Mouse (Mus musculus) limb, embryonic 11.5 days (tissue): Measurements from ENCODE around the gene March9. TPM values are rescaled to one million over a fixed set of nuclear protein-coding genes. Genes with fewer than 3 reads are reported as not detected.

Source experiments
- ATAC-seq: fragments of 200-750 bp; cut with Nextera tagmentation; 2 replicates; pipeline ENCODE4 v1.8.0; 2017; ENCODE audit warnings: low read depth; ENCODE audit not compliant: insufficient number of reproducible peaks, low FRiP score, low TSS enrichment
- DNase-seq: peaks from one replicate; pipeline ENCODE4 v3.0.0-alpha.2; 2015; ENCODE audit warnings: low spot score
- H3K27ac ChIP-seq: fragments of 300-500 bp; sonication (generic); replicated peaks from 2 replicates; pipeline ENCODE4 v1.5.1; 2014; ENCODE audit warnings: low read depth, mild to moderate bottlenecking, low read length
- H3K27me3 ChIP-seq: fragments of 300-500 bp; sonication (generic); 2 replicates; pipeline ENCODE4 v1.6.1; 2014; ENCODE audit warnings: mild to moderate bottlenecking, low read length, mixed read lengths; ENCODE audit not compliant: control insufficient read depth, insufficient read depth
- H3K36me3 ChIP-seq: fragments of 300-500 bp; sonication (generic); 2 replicates; pipeline ENCODE4 v1.6.1; 2014; ENCODE audit warnings: mild to moderate bottlenecking, low read length, moderate library complexity, mixed read lengths; ENCODE audit not compliant: control insufficient read depth, insufficient read depth
- H3K4me1 ChIP-seq: fragments of 300-500 bp; sonication (generic); 2 replicates; pipeline ENCODE4 v1.6.1; 2014; ENCODE audit warnings: low read length, mixed read lengths; ENCODE audit not compliant: control insufficient read depth, insufficient read depth
- H3K4me2 ChIP-seq: fragments of 300-500 bp; sonication (generic); 2 replicates; pipeline ENCODE4 v1.6.1; 2014; ENCODE audit warnings: low read depth, mild to moderate bottlenecking, moderate library complexity; ENCODE audit not compliant: severe bottlenecking
- H3K4me3 ChIP-seq: fragments of 300-500 bp; sonication (generic); 2 replicates; pipeline ENCODE4 v1.5.1; 2014; ENCODE audit warnings: low read depth, low read length
- H3K9ac ChIP-seq: fragments of 300-500 bp; sonication (generic); 2 replicates; pipeline ENCODE4 v1.6.1; 2014; ENCODE audit warnings: mild to moderate bottlenecking, low read length
- H3K9me3 ChIP-seq: fragments of 300-500 bp; sonication (generic); 2 replicates; pipeline ENCODE4 v1.6.1; 2016; ENCODE audit warnings: low read length; ENCODE audit not compliant: control insufficient read depth
- WGBS: fragments of 180-500 bp; shearing (Covaris S2); extraction: QIAGEN DNeasy Blood & Tissue Kit; methylation state at CpG from one replicate; pipeline ENCODE4 v1.1.7; 2014; 5-methylcytosine and 5-hydroxymethylcytosine counted together
- polyA plus RNA-seq: library from polyadenylated mRNA; unstranded; fragments of >200 nt; fragmentation: Nextera tagmentation; extraction: Ambion mirVana; gene quantifications from 2 replicates; pipeline ENCODE4 v1.2.1, GENCODE M21; 2014

The March9 gene
- 1.2 and 1.6 TPM in 2 replicates for polyA plus RNA-seq

GRCm38 (mm10) chr10:127059968-127060916, at the start of gene March9:
TSS of gene March9 (minus strand) at chr10:127060184.
- under 1% methylated on average over 55 of the region's 72 CpGs for WGBS
- H3K4me2 ChIP-seq = peak within 1 kb of the TSS; percentile 96
- peak within 1 kb of the TSS; percentile 70 for H3K9ac ChIP-seq
- 0 out of 2 replicates have a peak, but pooled peaks have one; percentile 23 for ATAC-seq
- peaks cover 17% of the 10 kb centered on the region for H3K4me1 ChIP-seq
- peaks cover 21% of the 10 kb centered on the region for H3K27me3 ChIP-seq
- no peaks in the 10 kb centered on the region for H3K9me3 ChIP-seq
- peaks cover 6% of the 10 kb centered on the region for H3K36me3 ChIP-seq
- peak; percentile 76 for DNase-seq
- H3K27ac ChIP-seq = no peak within 1 kb of the TSS
- H3K4me3 ChIP-seq = peak within 1 kb of the TSS; percentile 77

GRCm38 (mm10) chr10:127108262-127108583, 48.2 kb upstream of the March9 start:
- H3K36me3 ChIP-seq = no peaks in the 10 kb centered on the region
- 76% methylated on average over 3 of the region's 3 CpGs for WGBS
- no peak overlapping the region for H3K27ac ChIP-seq
- H3K27me3 ChIP-seq = no peaks in the 10 kb centered on the region
- H3K9me3 ChIP-seq = no peaks in the 10 kb centered on the region
- H3K4me1 ChIP-seq = no peaks in the 10 kb centered on the region
- DNase-seq (no peak), ATAC-seq (no peak)
- H3K4me3 ChIP-seq = no peak overlapping the region
- no peak overlapping the region for H3K9ac ChIP-seq
- no peak overlapping the region for H3K4me2 ChIP-seq

GRCm38 (mm10) chr10:127107563-127108261, 47.7 kb upstream of the March9 start:
- Histone ChIP-seq H3K9ac (no peak overlapping the region), H3K4me2 (no peak overlapping the region)
- WGBS = 84% methylated on average over 16 of the region's 16 CpGs

GRCm38 (mm10) chr10:127103631-127104030, 43.6 kb upstream of the March9 start:
- H3K4me1 ChIP-seq = no peaks in the 10 kb centered on the region
- no peak overlapping the region for H3K4me3 ChIP-seq
- no peak for ATAC-seq
- no peaks in the 10 kb centered on the region for H3K36me3 ChIP-seq
- H3K9me3 ChIP-seq = no peaks in the 10 kb centered on the region
- no peak overlapping the region for H3K9ac ChIP-seq
- no peak overlapping the region for H3K4me2 ChIP-seq
- H3K27ac ChIP-seq = no peak overlapping the region
- WGBS = 83% methylated on average over 7 of the region's 7 CpGs
- H3K27me3 ChIP-seq = no peaks in the 10 kb centered on the region
- DNase-seq = no peak

More at GRCm38 (mm10) chr10:127107563-127108261, 47.7 kb upstream of the March9 start:
- H3K27me3 ChIP-seq = no peaks in the 10 kb centered on the region
- DNase-seq = no peak
- no peaks in the 10 kb centered on the region for H3K9me3 ChIP-seq
- no peaks in the 10 kb centered on the region for H3K36me3 ChIP-seq
- no peak for ATAC-seq
- H3K4me1 ChIP-seq = no peaks in the 10 kb centered on the region
- no peak overlapping the region for H3K4me3 ChIP-seq
- no peak overlapping the region for H3K27ac ChIP-seq

- Histone ChIP-seq H3K4me2 (no peak overlapping the region), H3K4me3 (no peak overlapping the region), H3K4me1 (no peaks in the 10 kb centered on the region), H3K9ac (no peak overlapping the region), H3K9me3 (no peaks in the 10 kb centered on the region), H3K27me3 (no peaks in the 10 kb centered on the region), H3K36me3 (peaks cover 11% of the 10 kb centered on the region; the same call in 1 of the 2 replicates), H3K27ac (no peak overlapping the region)
- no peak for ATAC-seq
- DNase-seq = no peak
- 91% methylated on average over 6 of the region's 6 CpGs for WGBS
Observed at GRCm38 (mm10) chr10:127101151-127101550, 41.2 kb upstream of the March9 start.

DNA sequence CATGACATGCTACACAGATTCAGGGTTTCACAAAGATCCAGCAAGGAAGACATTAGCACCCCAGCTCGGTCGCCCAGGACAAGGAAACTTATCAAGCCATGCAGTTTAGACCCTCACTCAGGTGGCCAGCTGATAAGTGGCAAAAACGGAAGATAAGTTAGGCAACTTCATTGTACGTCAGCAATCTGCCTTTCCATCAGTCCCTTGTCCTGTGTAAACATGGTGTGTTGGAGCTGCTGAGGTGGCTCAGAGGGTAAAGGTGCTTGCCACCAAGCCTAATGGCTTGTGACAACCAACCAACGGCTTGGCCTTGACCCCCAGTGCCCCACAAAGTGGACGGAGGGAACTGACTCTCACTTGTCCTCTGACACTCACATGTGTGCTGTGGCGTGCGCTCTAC, 40.4 kb upstream of the March9 start:
- Histone ChIP-seq H3K4me1 (no peaks in the 10 kb centered on the region), H3K4me2 (no peak overlapping the region), H3K36me3 (peaks cover 12% of the 10 kb centered on the region; the same call in 1 of the 2 replicates), H3K9ac (no peak overlapping the region), H3K27ac (no peak overlapping the region), H3K9me3 (no peaks in the 10 kb centered on the region), H3K27me3 (no peaks in the 10 kb centered on the region), H3K4me3 (no peak overlapping the region)
- 90% methylated on average over 8 of the region's 8 CpGs for WGBS
- no peak for ATAC-seq
- DNase-seq = no peak

GRCm38 (mm10) chr10:127099868-127100267, 39.9 kb upstream of the March9 start:
- Histone ChIP-seq H3K4me3 (no peak overlapping the region), H3K9me3 (no peaks in the 10 kb centered on the region), H3K27ac (no peak overlapping the region), H3K36me3 (peaks cover 12% of the 10 kb centered on the region; the same call in 1 of the 2 replicates), H3K27me3 (no peaks in the 10 kb centered on the region), H3K4me2 (no peak overlapping the region), H3K9ac (no peak overlapping the region), H3K4me1 (no peaks in the 10 kb centered on the region)
- 92% methylated on average over 15 of the region's 15 CpGs for WGBS
- no peak for DNase-seq
- no peak for ATAC-seq

DNA sequence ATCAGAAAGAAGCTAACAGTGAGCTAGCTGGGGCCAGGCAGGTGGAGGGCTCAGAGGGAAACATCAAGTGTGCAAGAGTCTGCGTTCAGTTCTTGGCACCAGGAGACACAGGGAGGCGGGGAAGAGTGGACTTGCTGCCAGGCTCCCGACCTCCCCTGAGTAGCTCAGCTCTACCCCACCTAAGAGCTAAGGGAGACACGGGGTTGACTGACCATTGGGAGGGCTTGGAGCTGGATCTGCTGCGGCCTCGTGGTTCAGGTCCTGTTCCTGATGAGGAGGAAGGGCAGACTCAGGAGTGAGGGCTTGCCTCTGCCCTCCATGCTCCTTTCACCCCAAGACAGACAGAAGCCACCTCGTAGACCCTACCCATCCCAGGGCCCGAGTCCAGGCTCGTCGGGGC, 39.2 kb upstream of the March9 start:
- no peak overlapping the region for H3K4me3 ChIP-seq
- H3K27ac ChIP-seq = no peak overlapping the region
- no peaks in the 10 kb centered on the region for H3K4me1 ChIP-seq
- 92% methylated on average over 10 of the region's 10 CpGs for WGBS
- DNase-seq = no peak
- ATAC-seq = no peak
- H3K4me2 ChIP-seq = no peak overlapping the region
- no peaks in the 10 kb centered on the region for H3K27me3 ChIP-seq
- H3K36me3 ChIP-seq = peaks cover 12% of the 10 kb centered on the region; the same call in 1 of the 2 replicates
- no peak overlapping the region for H3K9ac ChIP-seq
- no peaks in the 10 kb centered on the region for H3K9me3 ChIP-seq
